Mouse (Mus musculus) forebrain, embryonic 15.5 days (tissue): Measurements from ENCODE around the gene Boc. TPM values are rescaled to one million over a fixed set of nuclear protein-coding genes. Genes with fewer than 3 reads are reported as not detected.
"Not testable (repeated sequence)": the region's sequence is repeated elsewhere in the genome, so short reads cannot be mapped to it uniquely, and the experiment has no call there.

Experiments used
- ATAC-seq: fragments of 200-750 bp; cut with Nextera tagmentation; replicated peaks from 2 replicates; pipeline ENCODE4 v1.8.0; 2017; ENCODE audit warnings: mild to moderate bottlenecking, moderate TSS enrichment, moderate library complexity
- H3K27ac ChIP-seq: fragments of 300-500 bp; sonication (generic); replicated peaks from 2 replicates; pipeline ENCODE4 v1.5.1; 2015; ENCODE audit warnings: mild to moderate bottlenecking, inconsistent platforms
- H3K27me3 ChIP-seq: fragments of 300-500 bp; sonication (generic); 2 replicates; pipeline ENCODE4 v1.6.1; 2015; ENCODE audit warnings: inconsistent platforms
- H3K36me3 ChIP-seq: fragments of 300-500 bp; sonication (generic); 2 replicates; pipeline ENCODE4 v1.6.1; 2015; ENCODE audit warnings: mild to moderate bottlenecking, inconsistent platforms
- H3K4me1 ChIP-seq: fragments of 300-500 bp; sonication (generic); 2 replicates; pipeline ENCODE4 v1.6.1; 2015; ENCODE audit warnings: inconsistent platforms
- H3K4me2 ChIP-seq: fragments of 300-500 bp; sonication (generic); replicated peaks from 2 replicates; pipeline ENCODE4 v1.6.1; 2015; ENCODE audit warnings: mild to moderate bottlenecking, inconsistent platforms
- H3K4me3 ChIP-seq: fragments of 300-500 bp; sonication (generic); 2 replicates; pipeline ENCODE4 v1.5.1; 2015; ENCODE audit warnings: mild to moderate bottlenecking, inconsistent platforms
- H3K9ac ChIP-seq: fragments of 300-500 bp; sonication (generic); replicated peaks from 2 replicates; pipeline ENCODE4 v1.6.1; 2015; ENCODE audit warnings: mild to moderate bottlenecking, inconsistent platforms
- H3K9me3 ChIP-seq: fragments of 300-500 bp; sonication (generic); 2 replicates; pipeline ENCODE4 v1.6.1; 2016; ENCODE audit warnings: inconsistent platforms
- WGBS: fragments of 180-500 bp; shearing (Covaris S2); methylation state at CpG from one replicate; pipeline ENCODE4 v1.1.7; 2015; ENCODE audit warnings: mixed read lengths; 5-methylcytosine and 5-hydroxymethylcytosine counted together
- polyA plus RNA-seq: library from polyadenylated mRNA; unstranded; fragments of >200 nt; fragmentation: Nextera tagmentation; extraction: Ambion mirVana; gene quantifications from 2 replicates; pipeline ENCODE4 v1.2.1, GENCODE M21; 2015

Gene Boc
- polyA plus RNA-seq, 1 experiment from 2014 or later: 15.3 TPM

DNA sequence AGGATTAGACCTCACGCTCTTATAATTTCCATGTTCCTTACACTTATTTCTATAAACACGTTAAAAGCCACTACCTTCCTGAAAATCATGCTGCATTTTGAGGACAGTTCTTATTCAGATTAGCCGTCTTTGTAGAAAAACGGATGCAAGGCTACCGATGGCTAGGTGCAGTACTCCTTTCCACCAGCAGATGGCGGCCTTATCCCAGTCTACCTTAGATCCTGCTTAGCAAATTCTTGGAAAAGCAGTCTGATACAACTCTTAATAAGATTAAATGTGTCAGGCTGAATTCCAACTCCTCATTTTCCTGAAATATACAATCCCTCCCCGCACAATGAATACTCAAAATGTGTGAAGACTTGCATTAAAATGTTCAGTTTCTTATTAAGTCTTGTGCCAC lies 74.6 kb downstream of the Boc start:
- peak; percentile 35; the same call in 1 of the 2 replicates for ATAC-seq
- 4% methylated on average over 7 of the region's 7 CpGs for WGBS

DNA sequence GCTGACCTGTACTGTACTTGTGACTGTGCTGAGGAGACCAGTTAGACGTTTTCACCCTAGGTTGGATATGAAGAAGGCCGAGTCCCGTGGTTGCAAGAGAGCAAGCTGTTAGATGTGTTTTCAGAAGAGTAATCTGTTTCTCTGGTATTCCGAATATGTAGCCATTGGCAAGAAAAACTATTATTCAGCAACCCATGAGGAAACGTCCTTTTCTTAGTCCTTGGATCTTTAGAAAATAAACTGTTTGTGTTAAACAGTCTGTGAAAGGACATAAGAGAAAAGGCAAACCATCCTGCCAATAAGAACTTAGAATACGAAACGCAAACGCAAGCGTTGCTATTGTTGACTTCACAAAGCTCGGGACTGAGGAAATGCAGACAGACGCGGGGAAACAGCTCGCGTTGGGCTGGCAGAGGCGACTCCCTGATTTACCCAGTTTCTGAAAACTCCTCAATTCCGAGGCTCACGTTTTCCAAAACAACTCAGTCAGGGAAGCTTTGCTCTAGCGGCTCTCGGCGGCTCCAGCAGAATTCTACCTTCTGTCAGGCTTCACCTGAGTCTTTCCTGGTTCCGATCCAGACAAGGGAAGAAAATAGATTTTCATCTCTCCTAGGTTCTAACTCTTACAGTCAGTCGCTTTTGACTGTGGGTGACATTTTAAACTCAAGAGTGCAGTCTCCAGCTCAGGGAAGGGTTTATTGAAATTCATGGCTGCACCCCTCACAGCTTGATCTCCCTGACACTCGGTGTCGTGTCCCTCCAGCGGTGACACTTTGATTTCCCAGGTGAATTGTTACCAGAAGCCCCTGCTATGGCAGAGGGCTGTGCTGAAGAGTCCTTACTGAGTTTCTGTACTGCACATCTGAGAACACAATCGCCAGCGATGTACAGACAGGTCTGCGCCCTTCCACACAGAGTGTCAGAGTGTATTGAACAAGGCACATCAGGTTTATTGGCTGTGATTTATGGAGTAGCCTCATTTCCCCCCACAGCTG lies 76.8 kb downstream of the Boc start:
- Histone ChIP-seq H3K4me1 (peaks cover 12% of the 10 kb centered on the region), H3K4me2 (no peak overlapping the region), H3K36me3 (0 out of 2 replicates have a peak, but pooled peaks cover 4% of the 10 kb centered on the region), H3K27ac (no peak overlapping the region), H3K4me3 (no peak overlapping the region), H3K9me3 (no peaks in the 10 kb centered on the region), H3K9ac (0 out of 2 replicates have a peak overlapping the region, but pooled peaks have one; percentile 17), H3K27me3 (no peaks in the 10 kb centered on the region)
- 33% methylated on average over 28 of the region's 28 CpGs for WGBS
- no peak for ATAC-seq

More for the DNA sequence above, 74.6 kb downstream of the Boc start:
- peak overlapping the region; percentile 11; the same call in 1 of the 2 replicates for H3K27ac ChIP-seq
- no peaks in the 10 kb centered on the region for H3K27me3 ChIP-seq
- peaks cover 12% of the 10 kb centered on the region for H3K36me3 ChIP-seq
- H3K9me3 ChIP-seq: no peaks in the 10 kb centered on the region
- H3K4me3 ChIP-seq: no peak overlapping the region
- H3K4me1 ChIP-seq: peaks cover 12% of the 10 kb centered on the region
- no peak overlapping the region for H3K9ac ChIP-seq
- no peak overlapping the region for H3K4me2 ChIP-seq

DNA sequence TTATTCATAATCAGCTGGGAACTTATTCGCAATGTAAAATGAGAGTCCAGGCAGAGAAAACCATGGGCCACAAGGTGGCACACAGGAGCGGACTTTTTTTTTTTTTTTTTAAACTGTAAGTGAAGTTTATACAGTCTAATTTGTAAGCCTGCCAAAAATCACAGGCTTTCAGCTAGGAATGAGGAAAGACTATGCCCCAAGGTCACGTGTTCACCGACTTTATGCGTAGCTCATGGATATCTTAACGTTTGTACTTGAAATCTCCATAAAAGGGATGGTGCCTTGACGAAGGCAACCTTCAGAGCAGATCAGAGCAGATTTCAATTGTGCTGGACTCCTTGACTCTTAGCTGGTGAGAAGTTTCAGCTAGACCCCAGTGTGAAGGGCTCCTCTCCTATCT lies 78.1 kb downstream of the Boc start:
- H3K4me3 ChIP-seq: no peak overlapping the region
- H3K36me3 ChIP-seq: no peaks in the 10 kb centered on the region
- 0 out of 2 replicates have a peak overlapping the region, but pooled peaks have one; percentile 4 for H3K27ac ChIP-seq
- H3K27me3 ChIP-seq: no peaks in the 10 kb centered on the region
- WGBS: 54% methylated on average over 7 of the region's 7 CpGs
- no peak for ATAC-seq
- H3K9ac ChIP-seq: no peak overlapping the region
- no peak overlapping the region for H3K4me2 ChIP-seq
- H3K4me1 ChIP-seq: peaks cover 12% of the 10 kb centered on the region
- no peaks in the 10 kb centered on the region for H3K9me3 ChIP-seq

DNA sequence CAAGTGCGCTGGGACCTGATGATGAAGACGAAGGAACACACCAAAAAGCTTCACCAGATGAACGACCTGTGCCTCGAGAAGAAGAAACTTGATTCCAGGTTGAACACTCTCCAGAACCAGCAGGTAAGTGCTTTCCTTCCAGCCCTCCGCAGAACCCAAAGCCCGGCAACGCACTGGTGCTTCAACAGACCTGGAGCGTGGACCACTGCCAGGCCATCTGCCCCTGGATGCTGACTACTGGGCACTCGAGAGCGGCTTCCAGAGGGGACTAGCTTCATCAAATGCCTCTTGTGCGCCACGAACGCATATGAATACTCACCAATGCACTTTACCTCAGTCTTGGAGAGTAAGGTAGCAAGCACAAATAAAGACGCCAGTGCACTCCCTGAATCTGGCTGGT lies 78.8 kb downstream of the Boc start:
- WGBS: 83% methylated on average over 14 of the region's 14 CpGs

DNA sequence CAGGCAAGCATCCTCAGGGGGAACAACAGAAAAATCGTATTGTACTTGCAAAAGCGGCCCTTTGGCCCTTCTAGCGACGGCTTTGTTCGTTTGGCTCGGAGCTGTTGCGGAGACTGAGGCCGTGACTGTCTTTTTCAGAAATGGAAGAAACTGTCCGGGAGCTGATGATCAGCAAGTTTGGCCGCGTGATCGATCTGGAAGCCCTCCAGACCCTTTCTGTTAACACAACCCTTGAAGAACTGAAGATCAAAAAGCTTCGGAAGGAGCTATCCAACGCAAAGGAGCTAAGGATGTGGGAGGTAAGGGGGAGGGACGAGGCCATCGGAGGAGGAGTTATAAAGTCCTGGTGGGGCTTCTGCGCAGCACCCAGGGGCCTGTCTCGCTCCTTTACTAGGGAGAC lies 79.9 kb downstream of the Boc start:
- Histone ChIP-seq H3K4me2 (no peak overlapping the region), H3K4me3 (no peak overlapping the region), H3K9ac (no peak overlapping the region), H3K27ac (no peak overlapping the region), H3K4me1 (peaks cover 7% of the 10 kb centered on the region), H3K9me3 (no peaks in the 10 kb centered on the region), H3K27me3 (no peaks in the 10 kb centered on the region), H3K36me3 (no peaks in the 10 kb centered on the region)
- no peak for ATAC-seq
- 47% methylated on average over 18 of the region's 18 CpGs for WGBS

More for the DNA sequence above, 78.8 kb downstream of the Boc start:
- no peaks in the 10 kb centered on the region for H3K36me3 ChIP-seq
- H3K4me1 ChIP-seq: peaks cover 12% of the 10 kb centered on the region
- ATAC-seq: no peak
- no peak overlapping the region for H3K4me3 ChIP-seq
- no peak overlapping the region for H3K9ac ChIP-seq
- H3K9me3 ChIP-seq: no peaks in the 10 kb centered on the region
- no peaks in the 10 kb centered on the region for H3K27me3 ChIP-seq
- H3K4me2 ChIP-seq: no peak overlapping the region
- no peak overlapping the region for H3K27ac ChIP-seq

DNA sequence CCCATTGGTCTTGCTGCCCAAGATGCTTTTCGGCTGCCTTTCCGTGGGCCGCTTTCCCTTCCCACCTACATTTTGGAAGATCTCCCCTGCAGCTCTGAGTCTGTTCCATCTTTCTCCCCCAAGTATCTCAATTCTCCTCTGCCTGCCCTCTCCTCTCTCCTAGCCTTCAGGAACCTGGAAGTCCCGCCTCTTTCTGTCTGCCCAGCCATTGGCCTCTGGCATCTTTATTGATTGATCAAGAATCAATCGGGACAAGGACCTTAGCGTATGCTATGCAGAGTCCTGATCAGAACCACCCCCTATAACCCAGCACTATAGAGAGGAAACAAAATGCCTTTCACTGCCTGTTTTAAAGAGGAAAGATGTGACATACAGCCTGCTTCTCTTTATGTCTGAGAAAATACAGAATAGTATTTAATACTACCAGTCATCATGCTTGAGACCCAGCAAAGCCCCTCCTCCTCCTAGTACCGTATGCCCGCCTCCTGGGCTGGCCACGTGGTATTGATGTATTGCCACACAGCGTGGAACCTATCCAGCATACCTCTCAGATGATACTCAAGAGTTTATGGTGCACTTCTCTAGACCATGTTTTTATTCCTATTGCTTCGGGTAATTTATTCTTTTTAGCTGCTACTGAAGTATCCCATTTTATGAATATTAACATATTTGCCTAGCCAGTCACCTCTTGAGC lies 82.9 kb downstream of the Boc start:
- WGBS: 91% methylated on average over 11 of the region's 11 CpGs

DNA sequence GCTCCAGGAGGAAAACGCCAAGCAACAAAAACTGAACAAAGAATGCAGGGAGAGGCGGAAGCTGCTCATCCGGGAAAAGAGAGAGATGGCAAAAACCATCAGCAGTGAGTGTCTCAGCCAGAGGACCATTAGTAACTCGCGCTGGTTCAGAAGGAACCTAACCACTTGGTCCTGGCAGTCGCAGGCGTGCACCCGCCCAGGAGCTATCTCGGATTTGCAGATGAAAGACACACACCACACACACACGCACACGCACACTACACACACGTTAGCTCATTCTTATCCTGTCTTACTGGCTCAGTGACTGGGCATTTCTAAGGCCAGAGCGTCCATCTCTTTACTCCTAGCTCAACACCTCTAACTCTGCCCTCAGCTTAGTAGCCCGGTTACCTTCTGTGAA lies 83.4 kb downstream of the Boc start:
- no peak for ATAC-seq
- no peak overlapping the region for H3K4me3 ChIP-seq
- H3K27ac ChIP-seq: no peak overlapping the region
- H3K4me1 ChIP-seq: no peaks in the 10 kb centered on the region
- WGBS: 91% methylated on average over 14 of the region's 14 CpGs
- H3K36me3 ChIP-seq: no peaks in the 10 kb centered on the region
- H3K9me3 ChIP-seq: no peaks in the 10 kb centered on the region
- no peak overlapping the region for H3K4me2 ChIP-seq
- H3K27me3 ChIP-seq: no peaks in the 10 kb centered on the region
- no peak overlapping the region for H3K9ac ChIP-seq

More for the DNA sequence above, 82.9 kb downstream of the Boc start:
- H3K27me3 ChIP-seq: no peaks in the 10 kb centered on the region
- no peaks in the 10 kb centered on the region for H3K9me3 ChIP-seq
- no peak overlapping the region for H3K4me2 ChIP-seq
- H3K36me3 ChIP-seq: no peaks in the 10 kb centered on the region
- H3K27ac ChIP-seq: no peak overlapping the region
- no peak overlapping the region for H3K9ac ChIP-seq
- H3K4me3 ChIP-seq: no peak overlapping the region
- no peak for ATAC-seq
- no peaks in the 10 kb centered on the region for H3K4me1 ChIP-seq

DNA sequence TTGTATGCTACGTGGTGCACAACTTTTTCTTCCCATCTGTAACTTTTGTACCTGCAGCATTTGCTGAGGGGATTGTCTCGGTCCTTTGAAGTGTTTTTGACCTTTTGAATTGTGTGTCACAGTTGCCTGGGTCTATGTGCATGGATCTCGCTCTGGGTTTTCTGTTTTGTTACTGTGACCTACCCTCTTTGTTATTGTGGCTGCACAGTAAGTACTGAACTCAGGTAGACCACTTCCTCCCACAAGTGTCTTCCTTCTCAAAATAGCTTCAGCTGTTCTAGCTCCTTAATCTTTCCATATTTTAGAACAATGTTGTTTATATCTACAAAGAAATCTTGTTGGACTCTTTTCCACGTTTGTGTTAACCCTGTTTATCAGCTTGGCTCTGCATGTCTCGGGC lies 97.8 kb downstream of the Boc start:
- ATAC-seq: no peak

DNA sequence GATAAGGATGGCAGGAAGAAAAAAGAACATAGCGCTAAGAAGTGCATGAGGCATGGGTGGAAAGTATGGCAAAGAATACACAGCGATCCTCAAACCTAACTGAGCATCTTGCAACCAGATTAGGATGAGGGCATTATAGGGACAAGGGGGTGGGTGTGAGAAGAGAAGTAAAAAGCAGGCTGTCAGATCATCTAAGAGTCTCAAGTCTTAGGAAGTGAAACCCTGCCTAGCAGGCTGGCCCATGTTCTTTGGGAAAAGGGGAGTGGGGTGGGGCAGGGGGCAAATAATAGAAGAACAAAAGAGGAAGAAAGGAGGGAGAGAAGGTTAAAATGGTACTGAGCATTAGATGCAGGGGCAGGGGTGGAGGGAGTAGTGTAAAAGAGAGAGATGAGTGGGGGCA lies 99.9 kb downstream of the Boc start:
- no peak overlapping the region for H3K9ac ChIP-seq
- H3K9me3 ChIP-seq: no peaks in the 10 kb centered on the region
- no peaks in the 10 kb centered on the region for H3K36me3 ChIP-seq
- H3K4me2 ChIP-seq: no peak overlapping the region
- H3K27me3 ChIP-seq: no peaks in the 10 kb centered on the region
- H3K27ac ChIP-seq: no peak overlapping the region
- no peaks in the 10 kb centered on the region for H3K4me1 ChIP-seq
- no peak for ATAC-seq
- no peak overlapping the region for H3K4me3 ChIP-seq
- 95% methylated on average over 2 of the region's 2 CpGs for WGBS

More for the DNA sequence above, 97.8 kb downstream of the Boc start:
- no peaks in the 10 kb centered on the region for H3K4me1 ChIP-seq
- H3K27me3 ChIP-seq: no peaks in the 10 kb centered on the region
- H3K27ac ChIP-seq: no peak overlapping the region
- no peaks in the 10 kb centered on the region for H3K9me3 ChIP-seq
- H3K4me2 ChIP-seq: no peak overlapping the region
- no peak overlapping the region for H3K9ac ChIP-seq
- WGBS: 83% methylated on average over 5 of the region's 5 CpGs
- no peaks in the 10 kb centered on the region for H3K36me3 ChIP-seq
- H3K4me3 ChIP-seq: no peak overlapping the region

DNA sequence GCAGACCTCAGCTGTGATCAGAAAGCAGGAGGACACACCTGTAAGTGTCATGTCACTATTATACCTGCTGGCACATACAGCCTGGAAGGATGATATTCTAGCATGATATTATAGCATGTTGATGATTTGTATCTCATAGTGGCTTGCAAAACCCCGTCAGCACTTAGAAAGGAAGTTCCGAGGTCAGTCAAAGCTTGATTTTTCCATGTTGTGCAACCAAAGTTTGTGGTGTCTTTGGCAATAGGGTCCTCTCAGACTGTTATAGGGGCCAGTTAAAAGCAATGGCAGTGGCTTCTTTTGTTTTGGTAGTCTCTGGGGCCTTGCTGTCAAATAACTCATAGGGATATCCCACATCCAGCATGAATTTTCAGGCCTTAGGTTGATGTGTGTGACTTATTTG lies 100.8 kb downstream of the Boc start:
- Histone ChIP-seq H3K36me3 (no peaks in the 10 kb centered on the region), H3K9me3 (no peaks in the 10 kb centered on the region), H3K4me1 (no peaks in the 10 kb centered on the region), H3K4me3 (no peak overlapping the region), H3K4me2 (no peak overlapping the region), H3K27ac (no peak overlapping the region), H3K27me3 (no peaks in the 10 kb centered on the region), H3K9ac (no peak overlapping the region)
- ATAC-seq: no peak
- WGBS: 97% methylated on average over 2 of the region's 2 CpGs

DNA sequence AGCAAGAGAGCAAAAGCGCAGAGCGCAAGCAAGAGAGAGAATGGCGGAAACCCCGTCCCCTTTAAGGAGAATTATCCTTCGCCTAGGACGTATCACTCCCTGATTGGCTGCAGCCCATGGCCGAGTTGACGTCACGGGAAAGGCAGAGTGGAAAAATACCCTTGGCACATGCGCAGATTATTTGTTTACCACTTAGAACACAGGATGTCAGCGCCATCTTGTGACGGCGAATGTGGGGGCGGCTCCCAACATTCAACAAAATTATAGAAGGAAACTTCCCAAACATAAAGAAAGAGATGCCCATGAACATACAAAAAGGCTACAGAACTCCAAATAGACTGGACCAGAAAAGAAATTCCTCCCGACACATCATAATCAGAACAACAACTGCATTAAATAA lies 116.8 kb downstream of the Boc start:
- 96% methylated on average over 15 of the region's 15 CpGs for WGBS
- H3K4me3 ChIP-seq, H3K36me3 ChIP-seq, ATAC-seq, H3K4me1 ChIP-seq, H3K27me3 ChIP-seq, H3K27ac ChIP-seq, H3K9me3 ChIP-seq, H3K9ac ChIP-seq, H3K4me2 ChIP-seq: not testable (repeated sequence)

DNA sequence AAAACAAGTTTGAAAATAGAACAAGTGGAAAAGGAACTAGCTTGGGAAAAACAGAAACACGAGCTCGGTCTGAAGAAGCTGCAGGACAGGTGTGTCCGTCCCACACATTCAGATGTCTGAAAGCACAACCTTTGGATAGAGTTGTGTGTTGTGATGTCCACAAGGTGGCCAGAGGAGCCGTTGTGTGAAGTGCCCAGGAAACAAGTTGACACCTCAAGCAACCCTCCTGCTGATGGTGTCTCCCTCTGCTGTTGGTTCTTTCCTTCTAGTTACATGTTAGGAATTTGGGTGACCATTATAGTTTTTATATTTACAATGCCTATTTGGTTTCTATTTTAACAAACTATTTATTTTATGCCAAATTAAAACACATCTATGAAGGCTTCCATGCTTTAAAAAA lies 123.2 kb downstream of the Boc start:
- 78% methylated on average over 4 of the region's 4 CpGs for WGBS
- Histone ChIP-seq H3K36me3 (no peaks in the 10 kb centered on the region), H3K9me3 (no peaks in the 10 kb centered on the region), H3K4me1 (no peaks in the 10 kb centered on the region), H3K4me3 (no peak overlapping the region), H3K4me2 (no peak overlapping the region), H3K27ac (no peak overlapping the region), H3K27me3 (no peaks in the 10 kb centered on the region), H3K9ac (no peak overlapping the region)
- ATAC-seq: no peak
